Mouse (Mus musculus): ENCODE data around the gene En2. TPM values are rescaled to one million over a fixed set of nuclear protein-coding genes. Genes with fewer than 3 reads are reported as not detected.
A peak's percentile ranks its signal among the peaks of the same experiment; 100 is the strongest.

The En2 gene
- polyA plus RNA-seq, 1 experiment from 2014 or later, result 0.04 TPM

- H3K36me3 ChIP-seq (ENCODE audit: poor library complexity, severe bottlenecking), result no peaks in the 10 kb centered on the region
- H3K4me3 ChIP-seq, result no peak overlapping the region
- no peak for ATAC-seq
- peaks cover 98% of the 10 kb centered on the region for H3K27me3 ChIP-seq
- no peaks in the 10 kb centered on the region for H3K9me3 ChIP-seq (replicated peaks)
- 8% methylated on average over 1 of the region's 1 CpGs for WGBS
- no peak overlapping the region for H3K27ac ChIP-seq
- H3K9ac ChIP-seq, result no peak overlapping the region
- no peak overlapping the region for H3K4me2 ChIP-seq
- H3K4me1 ChIP-seq, result peaks cover 24% of the 10 kb centered on the region
Observed at GRCm38 (mm10) chr5:28163926-28164325, 1.6 kb upstream of the En2 start.

GRCm38 (mm10) chr5:28166256-28167231, 1.1 kb downstream of the En2 start:
- H3K9me3 ChIP-seq (replicated peaks), result no peaks in the 10 kb centered on the region
- peak overlapping the region; percentile 26; the same call in 1 of the 2 replicates for H3K9ac ChIP-seq
- H3K36me3 ChIP-seq (ENCODE audit: poor library complexity, severe bottlenecking), result no peaks in the 10 kb centered on the region
- peaks cover 95% of the 10 kb centered on the region for H3K27me3 ChIP-seq
- WGBS, result under 1% methylated on average over 110 of the region's 111 CpGs
- peak overlapping the region; percentile 79 for H3K4me2 ChIP-seq
- peaks cover 23% of the 10 kb centered on the region for H3K4me1 ChIP-seq
- ATAC-seq, result peak; percentile 44
- no peak overlapping the region for H3K27ac ChIP-seq
- peak overlapping the region; percentile 46 for H3K4me3 ChIP-seq

GRCm38 (mm10) chr5:28167611-28168252, 2.2 kb downstream of the En2 start:
- Histone ChIP-seq H3K4me1 (peaks cover 17% of the 10 kb centered on the region), H3K4me2 (no peak overlapping the region), H3K4me3 (no peak overlapping the region)

GRCm38 (mm10) chr5:28168253-28169165, 3.0 kb downstream of the En2 start:
- Histone ChIP-seq H3K4me1 (peaks cover 17% of the 10 kb centered on the region), H3K4me2 (no peak overlapping the region), H3K36me3 (ENCODE audit: poor library complexity, severe bottlenecking) (no peaks in the 10 kb centered on the region), H3K4me3 (0 out of 2 replicates have a peak overlapping the region, but pooled peaks have one; percentile 4), H3K27me3 (peaks cover 95% of the 10 kb centered on the region), H3K27ac (no peak overlapping the region), H3K9me3 (replicated peaks) (no peaks in the 10 kb centered on the region), H3K9ac (no peak overlapping the region)
- no peak for ATAC-seq
- 2% methylated on average over 36 of the region's 36 CpGs for WGBS

More at GRCm38 (mm10) chr5:28167611-28168252, 2.2 kb downstream of the En2 start:
- Histone ChIP-seq H3K9ac (no peak overlapping the region), H3K27ac (no peak overlapping the region), H3K36me3 (ENCODE audit: poor library complexity, severe bottlenecking) (no peaks in the 10 kb centered on the region), H3K27me3 (peaks cover 95% of the 10 kb centered on the region), H3K9me3 (replicated peaks) (no peaks in the 10 kb centered on the region)
- ATAC-seq, result no peak
- WGBS, result 1% methylated on average over 29 of the region's 29 CpGs

- WGBS, result 1% methylated on average over 5 of the region's 5 CpGs
Observed at GRCm38 (mm10) chr5:28169166-28169801, 3.8 kb downstream of the En2 start.

GRCm38 (mm10) chr5:28170081-28170480, 4.6 kb downstream of the En2 start:
- ATAC-seq, result no peak
- Histone ChIP-seq H3K9me3 (replicated peaks) (no peaks in the 10 kb centered on the region), H3K9ac (no peak overlapping the region), H3K27me3 (peaks cover 95% of the 10 kb centered on the region), H3K4me3 (no peak overlapping the region), H3K36me3 (ENCODE audit: poor library complexity, severe bottlenecking) (no peaks in the 10 kb centered on the region), H3K4me1 (peaks cover 23% of the 10 kb centered on the region), H3K4me2 (no peak overlapping the region), H3K27ac (no peak overlapping the region)
- WGBS, result 1% methylated on average over 17 of the region's 17 CpGs

More at GRCm38 (mm10) chr5:28169166-28169801, 3.8 kb downstream of the En2 start:
- no peaks in the 10 kb centered on the region for H3K36me3 ChIP-seq (ENCODE audit: poor library complexity, severe bottlenecking)
- no peaks in the 10 kb centered on the region for H3K9me3 ChIP-seq (replicated peaks)
- no peak for ATAC-seq
- H3K9ac ChIP-seq, result no peak overlapping the region
- H3K27me3 ChIP-seq, result peaks cover 95% of the 10 kb centered on the region
- H3K4me2 ChIP-seq, result no peak overlapping the region
- H3K4me1 ChIP-seq, result peaks cover 17% of the 10 kb centered on the region
- H3K4me3 ChIP-seq, result no peak overlapping the region
- H3K27ac ChIP-seq, result no peak overlapping the region

GRCm38 (mm10) chr5:28170892-28171291, 5.4 kb downstream of the En2 start:
- ATAC-seq, result no peak
- H3K27ac ChIP-seq, result no peak overlapping the region

GRCm38 (mm10) chr5:28171667-28172066, 6.2 kb downstream of the En2 start:
- Histone ChIP-seq H3K27me3 (peaks cover 95% of the 10 kb centered on the region), H3K9ac (no peak overlapping the region), H3K4me3 (no peak overlapping the region), H3K9me3 (replicated peaks) (no peaks in the 10 kb centered on the region), H3K27ac (no peak overlapping the region), H3K4me1 (peaks cover 13% of the 10 kb centered on the region), H3K36me3 (ENCODE audit: poor library complexity, severe bottlenecking) (no peaks in the 10 kb centered on the region), H3K4me2 (no peak overlapping the region)
- WGBS, result 4% methylated on average over 5 of the region's 5 CpGs
- no peak for ATAC-seq

More at GRCm38 (mm10) chr5:28170892-28171291, 5.4 kb downstream of the En2 start:
- Histone ChIP-seq H3K9ac (no peak overlapping the region), H3K9me3 (replicated peaks) (no peaks in the 10 kb centered on the region), H3K4me3 (no peak overlapping the region; the same call in 1 of the 2 replicates), H3K4me1 (peaks cover 20% of the 10 kb centered on the region), H3K27me3 (peaks cover 95% of the 10 kb centered on the region), H3K4me2 (no peak overlapping the region), H3K36me3 (ENCODE audit: poor library complexity, severe bottlenecking) (no peaks in the 10 kb centered on the region)
- 0% methylated on average over 19 of the region's 19 CpGs for WGBS

- under 1% methylated on average over 8 of the region's 8 CpGs for WGBS
- H3K9me3 ChIP-seq (replicated peaks), result no peaks in the 10 kb centered on the region
- no peak overlapping the region for H3K9ac ChIP-seq
- H3K4me3 ChIP-seq, result no peak overlapping the region
- no peak overlapping the region for H3K27ac ChIP-seq
- no peak overlapping the region for H3K4me2 ChIP-seq
- H3K36me3 ChIP-seq (ENCODE audit: poor library complexity, severe bottlenecking), result no peaks in the 10 kb centered on the region
- no peak for ATAC-seq
- H3K27me3 ChIP-seq, result peaks cover 95% of the 10 kb centered on the region
- H3K4me1 ChIP-seq, result peaks cover 8% of the 10 kb centered on the region; the same call in 1 of the 2 replicates
Observed at GRCm38 (mm10) chr5:28172261-28172920, 6.9 kb downstream of the En2 start.

GRCm38 (mm10) chr5:28172921-28173670, 7.6 kb downstream of the En2 start:
- Histone ChIP-seq H3K4me1 (peaks cover 8% of the 10 kb centered on the region; the same call in 1 of the 2 replicates), H3K27ac (no peak overlapping the region), H3K27me3 (peaks cover 95% of the 10 kb centered on the region), H3K4me2 (no peak overlapping the region), H3K4me3 (no peak overlapping the region), H3K9me3 (replicated peaks) (no peaks in the 10 kb centered on the region), H3K36me3 (ENCODE audit: poor library complexity, severe bottlenecking) (no peaks in the 10 kb centered on the region), H3K9ac (no peak overlapping the region)
- under 1% methylated on average over 4 of the region's 4 CpGs for WGBS
- no peak for ATAC-seq
